Mouse (Mus musculus): Measurements from ENCODE around the gene Atg16l2. TPM values are rescaled to one million over a fixed set of nuclear protein-coding genes. Genes with fewer than 3 reads are reported as not detected.

Gene Atg16l2
- total RNA-seq (2014; fragmentation: Nextera tagmentation) (6.1 and 15.3 TPM in 2 replicates), total RNA-seq (2017) (0.70 and 1.6 TPM in 2 replicates)

GRCm38 (mm10) chr7:101301881-101302456 is at the start of gene Atg16l2:
TSS of gene Atg16l2 (minus strand) at chr7:101302251.
- ATAC-seq (replicated peaks; ENCODE audit: low FRiP score, low TSS enrichment, poor library complexity, severe bottlenecking) = peak; percentile 87

GRCm38 (mm10) chr7:101349861-101350260 is 47.8 kb upstream of the Atg16l2 start:
- ATAC-seq (replicated peaks; ENCODE audit: low FRiP score, low TSS enrichment, poor library complexity, severe bottlenecking) = no peak

- no peak for ATAC-seq (replicated peaks; ENCODE audit: low FRiP score, low TSS enrichment, poor library complexity, severe bottlenecking)
Observed at GRCm38 (mm10) chr7:101348312-101348711, 46.3 kb upstream of the Atg16l2 start.

DNA sequence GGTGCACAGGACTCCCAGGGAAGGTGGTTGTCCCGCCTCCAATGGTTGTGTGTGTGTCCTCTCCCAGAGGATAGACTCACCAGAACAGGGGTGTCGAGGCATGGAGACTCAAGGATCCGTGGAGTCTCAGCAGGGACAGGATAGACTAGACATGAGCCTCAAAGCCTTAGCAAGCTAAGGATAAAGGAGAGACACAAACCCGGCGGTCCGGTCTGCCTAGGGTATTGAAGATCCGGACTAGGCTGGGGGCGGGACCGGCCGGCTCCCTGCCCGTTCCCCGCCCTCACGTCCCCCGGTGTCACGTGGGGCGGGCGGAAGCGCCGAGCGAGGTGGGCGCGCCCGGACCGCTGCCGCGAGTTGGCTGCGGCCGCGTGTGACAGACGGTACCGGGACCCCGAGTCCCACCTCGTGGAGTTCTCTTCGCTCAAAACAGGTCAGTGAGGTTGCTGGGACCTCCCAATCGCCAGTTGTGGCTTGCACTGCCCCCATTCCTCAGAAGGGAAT is 45.8 kb upstream of the Atg16l2 start, which contains the start of gene Arap1:
Gene Arap1 (plus strand): TSS at position 301 of the 504 bp plus-strand sequence.
- ATAC-seq (replicated peaks; ENCODE audit: low FRiP score, low TSS enrichment, poor library complexity, severe bottlenecking) = peak; percentile 73

DNA sequence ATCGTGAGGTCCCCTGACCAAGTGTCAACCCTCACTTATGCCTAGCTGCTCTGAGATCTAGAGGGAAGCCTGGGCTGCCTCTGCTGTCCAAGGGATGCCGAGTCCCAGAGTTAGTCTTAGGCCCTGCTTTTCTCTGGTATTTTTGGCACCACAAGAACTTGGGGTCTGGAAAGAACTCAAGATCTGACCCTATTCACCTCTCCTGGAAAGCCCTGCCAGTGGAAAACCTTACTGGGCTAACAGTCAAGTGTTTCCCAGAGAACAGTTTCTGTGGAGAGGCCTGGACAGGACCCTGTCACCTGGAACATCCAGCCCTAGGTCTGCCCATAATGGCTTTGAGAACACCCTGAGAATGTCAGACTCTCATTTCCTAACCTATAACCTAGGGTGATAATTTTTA is 44.9 kb upstream of the Atg16l2 start:
- ATAC-seq (replicated peaks; ENCODE audit: low FRiP score, low TSS enrichment, poor library complexity, severe bottlenecking) = no peak

DNA sequence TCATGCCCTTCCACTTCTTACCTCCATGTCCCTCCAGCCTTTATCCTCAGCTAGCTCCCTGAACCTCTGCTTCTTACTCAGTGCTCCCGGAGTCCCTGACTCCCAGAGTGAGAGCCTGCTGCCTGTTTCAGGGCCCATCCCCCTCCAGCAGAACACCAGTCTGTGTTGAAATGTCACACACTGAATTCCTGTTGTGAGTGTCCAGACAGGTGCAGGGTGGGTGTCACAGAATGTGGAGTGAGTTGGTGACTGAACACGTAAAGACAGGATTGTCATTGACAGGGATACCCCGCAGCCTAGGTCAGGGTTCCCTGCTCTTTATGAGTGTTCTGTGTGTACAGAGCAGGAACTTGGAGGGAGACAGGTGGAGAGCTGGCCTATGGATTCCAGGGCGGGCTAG is 42.8 kb upstream of the Atg16l2 start:
- no peak for ATAC-seq (replicated peaks; ENCODE audit: low FRiP score, low TSS enrichment, poor library complexity, severe bottlenecking)

DNA sequence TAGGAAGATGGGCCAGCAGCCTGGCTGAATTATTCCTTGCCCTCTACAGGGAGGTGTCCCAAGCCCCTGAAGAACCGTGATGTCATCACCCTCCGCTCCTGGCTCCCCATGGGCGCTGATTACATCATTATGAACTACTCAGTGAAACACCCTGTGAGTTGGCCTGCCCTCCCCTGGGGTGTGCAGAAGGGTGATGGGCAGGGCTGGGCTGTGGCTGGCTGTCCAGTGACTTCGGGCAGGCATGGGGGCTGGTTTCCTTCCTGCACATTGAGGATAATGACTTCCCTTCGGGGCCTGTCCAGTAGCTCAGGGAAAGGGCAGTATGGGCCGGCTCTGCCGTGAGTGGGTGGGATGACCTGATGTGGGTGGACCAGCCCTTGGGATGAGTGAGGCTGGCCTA is 41.1 kb upstream of the Atg16l2 start:
- ATAC-seq (replicated peaks; ENCODE audit: low FRiP score, low TSS enrichment, poor library complexity, severe bottlenecking) = no peak

DNA sequence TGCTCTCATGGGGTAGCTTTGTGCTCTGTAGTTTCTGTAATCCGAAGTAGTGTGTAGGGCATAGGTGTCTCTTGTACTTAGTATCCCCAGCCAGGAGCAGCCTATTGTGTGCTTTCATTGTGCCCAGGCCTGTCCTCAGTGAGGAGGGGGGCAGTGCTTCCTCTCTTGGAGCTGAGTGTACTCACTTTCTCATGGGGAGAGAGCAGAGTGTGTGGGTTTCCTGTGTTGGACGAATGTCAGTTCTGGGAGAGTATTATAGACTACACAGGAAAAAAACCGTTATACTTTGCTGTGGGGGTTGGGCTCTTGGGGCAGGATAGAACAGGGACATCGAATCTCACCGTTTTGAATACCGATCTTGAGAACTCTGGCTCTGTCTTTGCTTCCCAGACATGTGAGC is 39.4 kb upstream of the Atg16l2 start:
- ATAC-seq (replicated peaks; ENCODE audit: low FRiP score, low TSS enrichment, poor library complexity, severe bottlenecking) = no peak

- ATAC-seq (replicated peaks; ENCODE audit: low FRiP score, low TSS enrichment, poor library complexity, severe bottlenecking) = no peak
Observed at GRCm38 (mm10) chr7:101337401-101337800, 35.4 kb upstream of the Atg16l2 start.

- ATAC-seq (replicated peaks; ENCODE audit: low FRiP score, low TSS enrichment, poor library complexity, severe bottlenecking) = no peak
Observed at GRCm38 (mm10) chr7:101336686-101337085, 34.6 kb upstream of the Atg16l2 start.

- no peak for ATAC-seq (replicated peaks; ENCODE audit: low FRiP score, low TSS enrichment, poor library complexity, severe bottlenecking)
Observed at GRCm38 (mm10) chr7:101335228-101335627, 33.2 kb upstream of the Atg16l2 start.

- no peak for ATAC-seq (replicated peaks; ENCODE audit: low FRiP score, low TSS enrichment, poor library complexity, severe bottlenecking)
Observed at GRCm38 (mm10) chr7:101332045-101332831, 30.2 kb upstream of the Atg16l2 start.

DNA sequence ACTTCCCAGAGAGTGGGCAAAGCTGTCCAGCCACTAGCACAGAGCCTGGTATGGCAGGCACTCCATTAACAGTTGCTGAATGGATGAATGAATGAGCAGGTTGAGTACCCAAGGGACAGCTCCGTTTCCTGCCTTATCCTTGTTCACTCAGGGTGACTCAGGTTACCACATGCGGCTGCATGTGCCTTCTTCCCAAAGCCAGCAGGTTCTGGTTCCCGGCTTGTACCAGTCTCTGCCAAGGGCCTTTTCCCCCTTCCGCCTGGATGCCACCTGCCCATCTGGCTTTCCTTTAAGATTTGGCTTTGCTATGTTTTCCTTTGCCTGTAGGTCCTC is 28.8 kb upstream of the Atg16l2 start:
- no peak for ATAC-seq (replicated peaks; ENCODE audit: low FRiP score, low TSS enrichment, poor library complexity, severe bottlenecking)

GRCm38 (mm10) chr7:101330074-101330840 is 28.2 kb upstream of the Atg16l2 start:
- ATAC-seq (replicated peaks; ENCODE audit: low FRiP score, low TSS enrichment, poor library complexity, severe bottlenecking) = no peak

DNA sequence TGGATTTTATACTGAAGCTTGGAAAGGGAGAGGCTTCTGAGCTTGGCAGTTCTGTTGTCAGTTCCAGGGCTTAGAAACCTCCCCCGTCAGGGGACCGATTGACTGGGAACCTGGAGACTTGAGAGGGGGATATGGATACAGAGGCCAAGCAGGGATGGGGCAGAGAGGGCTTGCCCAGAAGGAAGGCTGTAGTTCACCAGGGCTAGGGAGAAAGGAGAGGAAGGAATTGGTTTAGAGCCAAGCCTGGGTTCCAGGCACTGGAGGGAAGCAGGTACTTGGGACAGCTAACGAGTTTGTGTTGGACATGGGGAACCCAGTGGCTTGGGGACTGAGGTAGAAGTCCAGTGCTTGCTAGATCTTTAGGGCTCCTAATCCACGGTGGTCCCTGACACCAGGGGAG is 27.6 kb upstream of the Atg16l2 start:
- ATAC-seq (replicated peaks; ENCODE audit: low FRiP score, low TSS enrichment, poor library complexity, severe bottlenecking) = no peak

DNA sequence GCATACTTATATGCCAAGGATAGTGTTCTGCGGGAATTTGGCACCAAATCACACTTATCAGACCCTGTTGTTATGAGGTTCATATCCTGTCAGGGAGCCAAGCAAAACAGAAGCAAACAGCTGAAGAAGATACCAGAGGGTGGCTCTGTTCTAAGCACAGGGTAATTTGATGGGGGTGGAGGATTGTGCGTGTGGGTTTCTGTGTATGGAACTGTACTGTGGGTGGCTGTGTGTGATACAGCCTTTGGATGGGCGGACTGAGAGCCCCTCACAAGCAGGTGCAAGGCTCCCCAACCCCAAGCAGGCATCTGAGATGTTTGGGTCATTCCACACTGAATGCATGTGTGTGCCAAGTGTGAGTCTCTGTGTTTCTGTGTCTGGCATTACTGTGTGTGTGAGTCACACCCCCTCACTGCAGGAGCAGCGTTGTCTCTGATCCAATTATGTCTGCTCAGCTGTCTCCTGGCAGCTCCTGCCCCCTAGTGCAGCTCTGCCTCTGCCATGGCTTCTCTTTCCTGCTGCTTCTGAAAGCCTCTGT is 26.6 kb upstream of the Atg16l2 start:
- peak; percentile 48 for ATAC-seq (replicated peaks; ENCODE audit: low FRiP score, low TSS enrichment, poor library complexity, severe bottlenecking)

GRCm38 (mm10) chr7:101327786-101328185 is 25.7 kb upstream of the Atg16l2 start:
- ATAC-seq (replicated peaks; ENCODE audit: low FRiP score, low TSS enrichment, poor library complexity, severe bottlenecking) = no peak

- ATAC-seq (replicated peaks; ENCODE audit: low FRiP score, low TSS enrichment, poor library complexity, severe bottlenecking) = no peak
Observed at GRCm38 (mm10) chr7:101327263-101327662, 25.2 kb upstream of the Atg16l2 start.

DNA sequence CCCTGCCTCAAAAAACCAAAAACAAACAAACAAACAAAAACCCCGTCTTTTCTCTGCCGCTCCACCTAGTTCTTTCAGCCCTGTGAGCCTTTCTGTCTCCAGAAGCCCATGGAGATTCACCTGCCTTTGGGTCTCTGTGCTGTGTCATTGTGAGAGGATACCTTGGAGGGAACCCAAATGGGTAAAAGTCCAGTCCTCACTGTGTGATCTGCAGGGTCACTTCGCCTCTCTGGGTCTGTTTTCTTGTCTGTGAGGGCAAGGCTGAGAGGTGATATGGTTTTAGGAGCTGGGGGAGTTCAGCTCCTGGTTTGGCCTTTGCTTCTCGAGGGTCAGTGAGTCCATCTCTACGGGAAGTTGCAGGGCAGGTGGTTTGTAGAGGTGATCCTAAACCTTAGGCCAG is 24.0 kb upstream of the Atg16l2 start:
- no peak for ATAC-seq (replicated peaks; ENCODE audit: low FRiP score, low TSS enrichment, poor library complexity, severe bottlenecking)

All from megakaryocyte-erythroid progenitor cell, adult 5-6 weeks (primary cell).